Mouse (Mus musculus) hindbrain, embryonic 16.5 days (tissue): ENCODE results near the gene Rpusd4. TPM values are rescaled to one million over a fixed set of nuclear protein-coding genes. Genes with fewer than 3 reads are reported as not detected.

ENCODE experiments used
- ATAC-seq: fragments of 200-750 bp; cut with Nextera tagmentation; 2 replicates; pipeline ENCODE4 v1.8.0; 2017; ENCODE audit warnings: moderate TSS enrichment, moderate library complexity
- H3K27ac ChIP-seq: fragments of 300-500 bp; sonication (generic); 2 replicates; pipeline ENCODE4 v1.5.1; 2014; ENCODE audit warnings: low read depth, mild to moderate bottlenecking, control low read depth, low read length, moderate library complexity
- H3K27me3 ChIP-seq: fragments of 300-500 bp; sonication (generic); replicated peaks from 2 replicates; pipeline ENCODE4 v1.6.1; 2014; ENCODE audit warnings: low read length; ENCODE audit not compliant: control insufficient read depth, insufficient read depth
- H3K36me3 ChIP-seq: fragments of 300-500 bp; sonication (generic); 2 replicates; pipeline ENCODE4 v1.6.1; 2014; ENCODE audit warnings: mild to moderate bottlenecking, low read length, moderate library complexity, mixed read lengths; ENCODE audit not compliant: control insufficient read depth, insufficient read depth
- H3K4me1 ChIP-seq: fragments of 300-500 bp; sonication (generic); 2 replicates; pipeline ENCODE4 v1.6.1; 2014; ENCODE audit warnings: low read depth, low read length; ENCODE audit not compliant: control insufficient read depth, insufficient read depth
- H3K4me2 ChIP-seq: fragments of 300-500 bp; sonication (generic); 2 replicates; pipeline ENCODE4 v1.6.1; 2014; ENCODE audit warnings: mild to moderate bottlenecking, low read length, control low read depth, moderate library complexity
- H3K4me3 ChIP-seq: fragments of 300-500 bp; sonication (generic); 2 replicates; pipeline ENCODE4 v1.5.1; 2014; ENCODE audit warnings: mild to moderate bottlenecking, low read length, control low read depth, moderate library complexity
- H3K9ac ChIP-seq: fragments of 300-500 bp; sonication (generic); 2 replicates; pipeline ENCODE4 v1.6.1; 2014; ENCODE audit warnings: low read depth, mild to moderate bottlenecking, control low read depth, low read length, moderate library complexity
- H3K9me3 ChIP-seq: fragments of 300-500 bp; sonication (generic); 2 replicates; pipeline ENCODE4 v1.6.1; 2014; ENCODE audit warnings: mild to moderate bottlenecking, low read length, moderate library complexity; ENCODE audit not compliant: control insufficient read depth
- WGBS: fragments of 180-500 bp; shearing (Covaris S2); extraction: QIAGEN DNeasy Blood & Tissue Kit; methylation state at CpG from one replicate; pipeline ENCODE4 v1.1.7; 2014; 5-methylcytosine and 5-hydroxymethylcytosine counted together
- polyA plus RNA-seq: library from polyadenylated mRNA; unstranded; fragments of >200 nt; fragmentation: Nextera tagmentation; extraction: Ambion mirVana; gene quantifications from 2 replicates; pipeline ENCODE4 v1.2.1, GENCODE M21; 2015

The Rpusd4 gene
- polyA plus RNA-seq = 17.6 and 20.0 TPM in 2 replicates

GRCm38 (mm10) chr9:35267146-35267975 lies at the start of gene Rpusd4, which contains the start of gene Fam118b:
TSS of gene Rpusd4 (plus strand) at chr9:35267865.
TSS of gene Fam118b (minus strand) at chr9:35267805.
- no peaks in the 10 kb centered on the region for H3K36me3 ChIP-seq
- under 1% methylated on average over 59 of the region's 62 CpGs for WGBS
- peak within 1 kb of the TSS; percentile 91 for H3K4me3 ChIP-seq
- H3K9me3 ChIP-seq = no peaks in the 10 kb centered on the region
- ATAC-seq = peak; percentile 96
- no peaks in the 10 kb centered on the region for H3K27me3 ChIP-seq
- peaks cover 14% of the 10 kb centered on the region for H3K4me1 ChIP-seq
- peak within 1 kb of the TSS; percentile 84 for H3K4me2 ChIP-seq
- H3K9ac ChIP-seq = peak within 1 kb of the TSS; percentile 83
- peak within 1 kb of the TSS; percentile 87 for H3K27ac ChIP-seq

GRCm38 (mm10) chr9:35217963-35218362 lies 49.7 kb upstream of the Rpusd4 start:
- 83% methylated on average over 1 of the region's 1 CpGs for WGBS
- no peak for ATAC-seq
- H3K27ac ChIP-seq = no peak overlapping the region

GRCm38 (mm10) chr9:35223466-35223865 lies 44.2 kb upstream of the Rpusd4 start:
- H3K27ac ChIP-seq = no peak overlapping the region
- ATAC-seq = no peak
- no peak overlapping the region for H3K4me2 ChIP-seq
- peaks cover 20% of the 10 kb centered on the region for H3K36me3 ChIP-seq
- H3K9ac ChIP-seq = no peak overlapping the region
- H3K27me3 ChIP-seq = no peaks in the 10 kb centered on the region
- WGBS = 94% methylated on average over 3 of the region's 3 CpGs
- no peaks in the 10 kb centered on the region for H3K9me3 ChIP-seq
- no peak overlapping the region for H3K4me3 ChIP-seq
- H3K4me1 ChIP-seq = no peaks in the 10 kb centered on the region

More at GRCm38 (mm10) chr9:35217963-35218362, 49.7 kb upstream of the Rpusd4 start:
- no peaks in the 10 kb centered on the region for H3K4me1 ChIP-seq
- H3K9me3 ChIP-seq = no peaks in the 10 kb centered on the region
- H3K36me3 ChIP-seq = peaks cover 43% of the 10 kb centered on the region
- no peaks in the 10 kb centered on the region for H3K27me3 ChIP-seq
- H3K4me3 ChIP-seq = no peak overlapping the region
- no peak overlapping the region for H3K9ac ChIP-seq
- H3K4me2 ChIP-seq = no peak overlapping the region

GRCm38 (mm10) chr9:35228671-35229070 lies 39.0 kb upstream of the Rpusd4 start:
- no peak overlapping the region for H3K27ac ChIP-seq
- ATAC-seq = no peak
- no peak overlapping the region for H3K4me2 ChIP-seq
- H3K9me3 ChIP-seq = no peaks in the 10 kb centered on the region
- H3K4me1 ChIP-seq = no peaks in the 10 kb centered on the region
- WGBS = 95% methylated on average over 3 of the region's 3 CpGs
- no peaks in the 10 kb centered on the region for H3K27me3 ChIP-seq
- H3K9ac ChIP-seq = no peak overlapping the region
- H3K4me3 ChIP-seq = no peak overlapping the region
- peaks cover 14% of the 10 kb centered on the region; the same call in 1 of the 2 replicates for H3K36me3 ChIP-seq

DNA sequence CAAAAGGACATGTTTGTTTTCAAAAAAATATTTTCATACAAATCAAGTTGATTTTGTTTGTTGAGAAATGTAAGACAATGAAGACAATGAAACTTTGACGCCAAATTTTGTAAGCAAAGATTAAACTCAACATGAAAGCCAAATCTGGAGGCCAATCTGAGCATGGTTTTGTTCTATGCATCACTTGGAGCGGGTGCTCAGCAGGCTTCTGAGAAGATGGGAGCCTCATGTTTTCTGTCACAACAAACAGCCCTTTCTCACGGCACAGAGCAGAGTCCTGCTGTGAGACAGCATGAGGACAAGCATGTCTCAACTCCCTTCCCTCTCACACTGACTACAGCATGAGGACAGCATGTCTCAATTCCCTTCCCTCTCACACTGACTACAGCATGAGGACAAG lies 31.7 kb upstream of the Rpusd4 start:
- peaks cover 11% of the 10 kb centered on the region; the same call in 1 of the 2 replicates for H3K36me3 ChIP-seq
- WGBS = 44% methylated on average over 3 of the region's 3 CpGs
- no peaks in the 10 kb centered on the region for H3K4me1 ChIP-seq
- H3K27me3 ChIP-seq = no peaks in the 10 kb centered on the region
- ATAC-seq = no peak
- H3K9me3 ChIP-seq = no peaks in the 10 kb centered on the region
- no peak overlapping the region for H3K4me2 ChIP-seq
- no peak overlapping the region for H3K27ac ChIP-seq
- H3K9ac ChIP-seq = no peak overlapping the region
- H3K4me3 ChIP-seq = no peak overlapping the region

- WGBS = 85% methylated on average over 1 of the region's 1 CpGs
- H3K4me3 ChIP-seq = no peak overlapping the region
- ATAC-seq = no peak
- H3K9me3 ChIP-seq = no peaks in the 10 kb centered on the region
- no peak overlapping the region for H3K4me2 ChIP-seq
- no peak overlapping the region for H3K9ac ChIP-seq
- H3K36me3 ChIP-seq = peaks cover 2% of the 10 kb centered on the region; the same call in 1 of the 2 replicates
- no peaks in the 10 kb centered on the region for H3K27me3 ChIP-seq
- no peak overlapping the region for H3K27ac ChIP-seq
- no peaks in the 10 kb centered on the region for H3K4me1 ChIP-seq
These were observed 29.3 kb upstream of the Rpusd4 start for GRCm38 (mm10) chr9:35238371-35238770.

DNA sequence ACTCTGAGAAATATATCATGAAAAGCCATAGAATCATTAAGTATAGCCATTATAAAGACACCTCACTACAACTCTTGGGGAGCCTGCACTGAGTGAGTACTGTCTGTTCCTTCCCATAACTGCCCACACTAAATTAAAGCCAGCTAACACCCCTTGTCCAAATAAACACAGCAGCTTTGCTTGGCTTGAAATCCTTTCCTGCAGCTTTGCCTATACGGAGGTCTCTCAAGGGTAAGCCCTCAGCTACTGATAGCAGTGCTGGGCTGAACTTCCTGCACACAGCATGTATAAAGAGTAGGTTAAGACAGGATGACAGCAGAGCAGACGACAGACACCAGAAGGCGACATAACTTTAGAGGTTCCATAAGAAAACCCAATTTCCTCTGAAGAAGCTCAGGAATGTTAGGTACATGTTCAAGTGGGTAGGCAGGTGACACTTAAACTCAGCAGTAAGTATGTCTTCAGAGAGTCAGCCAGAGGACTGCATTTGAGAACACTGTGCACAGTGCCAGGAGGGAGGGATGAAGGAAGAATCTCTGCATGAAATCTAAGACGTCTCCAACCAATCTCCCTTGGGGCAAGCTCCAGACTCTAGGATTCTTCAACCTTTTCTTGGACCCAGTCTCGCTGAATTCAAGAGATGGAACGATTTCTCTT lies 28.6 kb upstream of the Rpusd4 start:
- 86% methylated on average over 6 of the region's 6 CpGs for WGBS
- Histone ChIP-seq H3K4me2 (no peak overlapping the region), H3K4me3 (no peak overlapping the region), H3K27ac (0 out of 2 replicates have a peak overlapping the region, but pooled peaks have one; percentile 12), H3K4me1 (no peaks in the 10 kb centered on the region), H3K9ac (no peak overlapping the region), H3K27me3 (no peaks in the 10 kb centered on the region), H3K36me3 (no peaks in the 10 kb centered on the region), H3K9me3 (no peaks in the 10 kb centered on the region)
- no peak for ATAC-seq

- H3K4me1 ChIP-seq = no peaks in the 10 kb centered on the region
- H3K4me2 ChIP-seq = no peak overlapping the region
- 65% methylated on average over 1 of the region's 1 CpGs for WGBS
- no peak overlapping the region for H3K9ac ChIP-seq
- H3K27me3 ChIP-seq = no peaks in the 10 kb centered on the region
- no peak for ATAC-seq
- H3K4me3 ChIP-seq = no peak overlapping the region
- H3K9me3 ChIP-seq = no peaks in the 10 kb centered on the region
- H3K36me3 ChIP-seq = no peaks in the 10 kb centered on the region
- no peak overlapping the region for H3K27ac ChIP-seq
These were observed 27.9 kb upstream of the Rpusd4 start for GRCm38 (mm10) chr9:35239734-35240133.

- WGBS = 91% methylated on average over 2 of the region's 2 CpGs
- no peak for ATAC-seq
- no peak overlapping the region for H3K4me2 ChIP-seq
- no peak overlapping the region for H3K27ac ChIP-seq
- H3K9ac ChIP-seq = no peak overlapping the region
- 0 out of 2 replicates have a peak, but pooled peaks cover 2% of the 10 kb centered on the region for H3K36me3 ChIP-seq
- H3K4me1 ChIP-seq = no peaks in the 10 kb centered on the region
- no peaks in the 10 kb centered on the region for H3K27me3 ChIP-seq
- no peaks in the 10 kb centered on the region for H3K9me3 ChIP-seq
- H3K4me3 ChIP-seq = no peak overlapping the region
These were observed 20.3 kb upstream of the Rpusd4 start for GRCm38 (mm10) chr9:35247405-35247804.
